19 mouse cellular contexts compared by ENCODE assay signal in genomic region chr11:57415167-57415566, GRCm38 (mm10).
A peak's percentile ranks its signal among the peaks of the same experiment; 100 is the strongest.
DNase-seq lines count a peak whose midpoint lies in the region; ATAC-seq and TF ChIP-seq lines count a peak whose summit lies in the region.
"Had no signal": no experiment of that assay in that cellular context is flagged by ENCODE, and none has a peak within 500 bp of the region (broad histone marks: within the 10 kb centered on the region; RNA-seq: fewer than 3 reads in every experiment).

No protein-coding gene starts in this region.

- H3K4me3 ChIP-seq in hindbrain, embryonic 13.5 days = no peak overlapping the region
- H3K4me3 ChIP-seq in hindbrain, embryonic 11.5 days (ENCODE audit: low read depth, low read length) = no peak overlapping the region
- no peak overlapping the region for H3K4me3 ChIP-seq in hindbrain, embryonic 14.5 days (replicated peaks; ENCODE audit: low read length)
- no peak overlapping the region for H3K4me3 ChIP-seq in midbrain, embryonic 14.5 days (replicated peaks; ENCODE audit: low read depth, low read length)
- H3K4me3 ChIP-seq: embryonic facial prominence, embryonic 12.5 days; forebrain, embryonic 12.5 days; heart, embryonic 13.5 days had no signal

- H3K27me3 ChIP-seq in hindbrain, embryonic 13.5 days = no peaks in the 10 kb centered on the region
- no peaks in the 10 kb centered on the region for H3K27me3 ChIP-seq in hindbrain, embryonic 11.5 days (ENCODE audit: control insufficient read depth, insufficient read depth, low read length)
- no peaks in the 10 kb centered on the region for H3K27me3 ChIP-seq in hindbrain, embryonic 14.5 days (ENCODE audit: control insufficient read depth, insufficient read depth, low read length)
- H3K27me3 ChIP-seq in midbrain, embryonic 14.5 days (ENCODE audit: control insufficient read depth, insufficient read depth, low read length) = no peaks in the 10 kb centered on the region
- H3K27me3 ChIP-seq: embryonic facial prominence, embryonic 12.5 days; forebrain, embryonic 12.5 days; heart, embryonic 13.5 days had no signal

- peaks cover 11% of the 10 kb centered on the region for H3K4me1 ChIP-seq in hindbrain, embryonic 13.5 days (replicated peaks)
- no peaks in the 10 kb centered on the region for H3K4me1 ChIP-seq in hindbrain, embryonic 11.5 days (replicated peaks; ENCODE audit: control insufficient read depth, insufficient read depth, low read length)
- H3K4me1 ChIP-seq in hindbrain, embryonic 14.5 days (replicated peaks; ENCODE audit: control insufficient read depth, insufficient read depth, low read length) = 0 out of 2 replicates have a peak, but pooled peaks cover 3% of the 10 kb centered on the region
- peaks cover 12% of the 10 kb centered on the region; the same call in 1 of the 2 replicates for H3K4me1 ChIP-seq in midbrain, embryonic 14.5 days (ENCODE audit: control insufficient read depth, insufficient read depth, low read length)
- H3K4me1 ChIP-seq: embryonic facial prominence, embryonic 12.5 days had no signal

- H3K9me3 ChIP-seq in hindbrain, embryonic 13.5 days = no peaks in the 10 kb centered on the region; the same call in 1 of the 2 replicates
- no peaks in the 10 kb centered on the region for H3K9me3 ChIP-seq in hindbrain, embryonic 11.5 days (ENCODE audit: control insufficient read depth, low read length)
- no peaks in the 10 kb centered on the region for H3K9me3 ChIP-seq in hindbrain, embryonic 14.5 days (ENCODE audit: control insufficient read depth, low read length)
- H3K9me3 ChIP-seq in midbrain, embryonic 14.5 days (ENCODE audit: control insufficient read depth, low read length) = 0 out of 2 replicates have a peak, but pooled peaks cover 3% of the 10 kb centered on the region
- H3K9me3 ChIP-seq: embryonic facial prominence, embryonic 12.5 days; forebrain, embryonic 12.5 days; heart, embryonic 13.5 days had no signal

- 73% methylated on average over 5 of the region's 5 CpGs for whole genome bisulfite sequencing in hindbrain, embryonic 13.5 days
- WGBS in hindbrain, embryonic 11.5 days = 81% methylated on average over 5 of the region's 5 CpGs
- 74% methylated on average over 5 of the region's 5 CpGs for WGBS in hindbrain, embryonic 14.5 days
- 29% methylated on average over 5 of the region's 5 CpGs for WGBS in midbrain, embryonic 14.5 days

- H3K27ac ChIP-seq in hindbrain, embryonic 13.5 days = peak overlapping the region; percentile 67; the same call in 1 of the 2 replicates
- no peak overlapping the region for H3K27ac ChIP-seq in hindbrain, embryonic 11.5 days (ENCODE audit: low read depth, low read length)
- H3K27ac ChIP-seq in hindbrain, embryonic 14.5 days = peak overlapping the region; percentile 47
- H3K27ac ChIP-seq in midbrain, embryonic 14.5 days (replicated peaks; ENCODE audit: low read depth, low read length) = peak overlapping the region; percentile 67
- H3K27ac ChIP-seq: embryonic facial prominence, embryonic 12.5 days; forebrain, embryonic 12.5 days; heart, embryonic 13.5 days had no signal

- TF ChIP-seq CTCF in brain, embryonic 14.5 days (IDR thresholded peaks at IDR 0.05; ENCODE audit: borderline replicate concordance, extremely low read depth, insufficient read depth, insufficient read length) = no peak

- TF ChIP-seq POLR2A in brain, embryonic 14.5 days (IDR thresholded peaks at IDR 0.05; ENCODE audit: borderline replicate concordance, extremely low read depth, insufficient read depth, insufficient read length, poor library complexity, severe bottlenecking) = no peak

- H3K36me3 ChIP-seq in hindbrain, embryonic 13.5 days = no peaks in the 10 kb centered on the region
- no peaks in the 10 kb centered on the region for H3K36me3 ChIP-seq in hindbrain, embryonic 11.5 days (ENCODE audit: control insufficient read depth, insufficient read depth, low read length)
- H3K36me3 ChIP-seq in hindbrain, embryonic 14.5 days (replicated peaks; ENCODE audit: control insufficient read depth, insufficient read depth) = no peaks in the 10 kb centered on the region
- no peaks in the 10 kb centered on the region for H3K36me3 ChIP-seq in midbrain, embryonic 14.5 days (ENCODE audit: control insufficient read depth, insufficient read depth, low read length)
- H3K36me3 ChIP-seq: embryonic facial prominence, embryonic 12.5 days; forebrain, embryonic 12.5 days; heart, embryonic 13.5 days had no signal

- no peak for DNase-seq in hindbrain, embryonic 11.5 days (ENCODE audit: low spot score)
- peak; percentile 43 for DNase-seq in brain, embryonic 14.5 days (ENCODE audit: low read depth)
- DNase-seq in hindbrain, embryonic 14.5 days (ENCODE audit: low spot score) = no peak
- DNase-seq in midbrain, embryonic 14.5 days = peak; percentile 49
- no peak for DNase-seq in adrenal gland, postnatal 10 days
- no peak for DNase-seq in cerebellum, adult 11 months
- DNase-seq in urinary bladder, adult 2 months (ENCODE audit: low spot score) = no peak
- DNase-seq: adrenal gland, adult 2 months; adrenal gland, postnatal 36 days; cerebellum, adult 11-12 months; cerebellum, adult 9-10 months; cerebellum, postnatal 25 days; gastrocnemius, postnatal 14 days; heart, postnatal 36 days had no signal

- H3K9ac ChIP-seq in hindbrain, embryonic 13.5 days = no peak overlapping the region
- no peak overlapping the region for H3K9ac ChIP-seq in hindbrain, embryonic 11.5 days (ENCODE audit: low read depth, low read length)
- no peak overlapping the region for H3K9ac ChIP-seq in hindbrain, embryonic 14.5 days
- no peak overlapping the region for H3K9ac ChIP-seq in midbrain, embryonic 14.5 days (replicated peaks; ENCODE audit: low read length)
- H3K9ac ChIP-seq: embryonic facial prominence, embryonic 12.5 days; forebrain, embryonic 12.5 days; heart, embryonic 13.5 days had no signal

- no peak overlapping the region for H3K4me2 ChIP-seq in hindbrain, embryonic 13.5 days
- no peak overlapping the region for H3K4me2 ChIP-seq in hindbrain, embryonic 11.5 days (replicated peaks; ENCODE audit: low read depth, low read length)
- H3K4me2 ChIP-seq in hindbrain, embryonic 14.5 days (replicated peaks) = no peak overlapping the region
- H3K4me2 ChIP-seq in midbrain, embryonic 14.5 days (ENCODE audit: low read length) = no peak overlapping the region
- H3K4me2 ChIP-seq: embryonic facial prominence, embryonic 12.5 days; forebrain, embryonic 12.5 days; heart, embryonic 13.5 days had no signal

- no peak for ATAC-seq in hindbrain, embryonic 13.5 days (ENCODE audit: low FRiP score)
- ATAC-seq in hindbrain, embryonic 11.5 days (ENCODE audit: low FRiP score) = no peak
- ATAC-seq in hindbrain, embryonic 14.5 days (ENCODE audit: low FRiP score) = no peak
- no peak for ATAC-seq in midbrain, embryonic 14.5 days (ENCODE audit: low FRiP score, low TSS enrichment)
- ATAC-seq: forebrain, embryonic 16.5 days had no signal

Comparison
In these comparisons a context has a peak if more than half of its experiments do, and no peak if none do; other contexts are left out.
1. DNase-seq: peak in brain, embryonic 14.5 days (single experiment) and midbrain, embryonic 14.5 days (single experiment); none in hindbrain, embryonic 11.5 days (single experiment), hindbrain, embryonic 14.5 days (single experiment), adrenal gland, postnatal 10 days (single experiment), cerebellum, adult 11 months (single experiment) and urinary bladder, adult 2 months (single experiment).